Mouse (Mus musculus): ENCODE results near the gene Pcdh15. TPM values are rescaled to one million over a fixed set of nuclear protein-coding genes. Genes with fewer than 3 reads are reported as not detected.

Pcdh15 gene
- polyA plus RNA-seq (2014; fragmentation: Nextera tagmentation; extraction: Ambion mirVana) = 0.11 and 0.35 TPM in 2 replicates

- Histone ChIP-seq H3K9me3 (replicated peaks; ENCODE audit: control insufficient read depth, low read length) (no peaks in the 10 kb centered on the region), H3K9ac (ENCODE audit: low read depth, low read length) (no peak within 1 kb of the TSS), H3K36me3 (ENCODE audit: control insufficient read depth, insufficient read depth, low read length) (no peaks in the 10 kb centered on the region), H3K27ac (ENCODE audit: low read depth, low read length) (no peak within 1 kb of the TSS), H3K4me1 (ENCODE audit: control insufficient read depth, insufficient read depth, low read length) (0 out of 2 replicates have a peak, but pooled peaks cover 2% of the 10 kb centered on the region), H3K4me3 (ENCODE audit: low read depth, low read length) (peak within 1 kb of the TSS; percentile 61), H3K27me3 (ENCODE audit: control insufficient read depth, insufficient read depth, low read length) (peaks cover 57% of the 10 kb centered on the region), H3K4me2 (peak within 1 kb of the TSS; percentile 99)
- ATAC-seq (replicated peaks; ENCODE audit: insufficient number of reproducible peaks, low FRiP score, low TSS enrichment) = peak; percentile 37
- WGBS (ENCODE audit: insufficient replicate concordance) = under 1% methylated on average over 73 of the region's 79 CpGs
Measured at GRCm38 (mm10) chr10:73098966-73099845, at the start of gene Pcdh15. TSS of gene Pcdh15 (plus strand) at chr10:73099342.

- Histone ChIP-seq H3K9me3 (replicated peaks; ENCODE audit: control insufficient read depth, low read length) (no peaks in the 10 kb centered on the region), H3K27me3 (ENCODE audit: control insufficient read depth, insufficient read depth, low read length) (no peaks in the 10 kb centered on the region), H3K9ac (ENCODE audit: low read depth, low read length) (no peak overlapping the region), H3K4me1 (ENCODE audit: control insufficient read depth, insufficient read depth, low read length) (no peaks in the 10 kb centered on the region), H3K4me2 (no peak overlapping the region), H3K36me3 (ENCODE audit: control insufficient read depth, insufficient read depth, low read length) (no peaks in the 10 kb centered on the region), H3K4me3 (ENCODE audit: low read depth, low read length) (no peak overlapping the region), H3K27ac (ENCODE audit: low read depth, low read length) (no peak overlapping the region)
- no peak for ATAC-seq (replicated peaks; ENCODE audit: insufficient number of reproducible peaks, low FRiP score, low TSS enrichment)
- WGBS (ENCODE audit: insufficient replicate concordance) = 80% methylated on average over 6 of the region's 6 CpGs
Measured at GRCm38 (mm10) chr10:73052074-73052473, 47.1 kb upstream of the Pcdh15 start.

GRCm38 (mm10) chr10:73059726-73060230 lies 39.4 kb upstream of the Pcdh15 start:
- no peak for ATAC-seq (replicated peaks; ENCODE audit: insufficient number of reproducible peaks, low FRiP score, low TSS enrichment)
- Histone ChIP-seq H3K4me1 (ENCODE audit: control insufficient read depth, insufficient read depth, low read length) (no peaks in the 10 kb centered on the region), H3K27me3 (ENCODE audit: control insufficient read depth, insufficient read depth, low read length) (no peaks in the 10 kb centered on the region), H3K4me2 (no peak overlapping the region), H3K9me3 (replicated peaks; ENCODE audit: control insufficient read depth, low read length) (no peaks in the 10 kb centered on the region), H3K27ac (ENCODE audit: low read depth, low read length) (no peak overlapping the region), H3K36me3 (ENCODE audit: control insufficient read depth, insufficient read depth, low read length) (no peaks in the 10 kb centered on the region), H3K4me3 (ENCODE audit: low read depth, low read length) (no peak overlapping the region), H3K9ac (ENCODE audit: low read depth, low read length) (no peak overlapping the region)
- 78% methylated on average over 2 of the region's 2 CpGs for WGBS (ENCODE audit: insufficient replicate concordance)

- no peak for ATAC-seq (replicated peaks; ENCODE audit: insufficient number of reproducible peaks, low FRiP score, low TSS enrichment)
- Histone ChIP-seq H3K4me1 (ENCODE audit: control insufficient read depth, insufficient read depth, low read length) (no peaks in the 10 kb centered on the region), H3K9ac (ENCODE audit: low read depth, low read length) (no peak overlapping the region), H3K4me3 (ENCODE audit: low read depth, low read length) (no peak overlapping the region), H3K9me3 (replicated peaks; ENCODE audit: control insufficient read depth, low read length) (no peaks in the 10 kb centered on the region), H3K4me2 (no peak overlapping the region), H3K27ac (ENCODE audit: low read depth, low read length) (no peak overlapping the region), H3K27me3 (ENCODE audit: control insufficient read depth, insufficient read depth, low read length) (no peaks in the 10 kb centered on the region), H3K36me3 (ENCODE audit: control insufficient read depth, insufficient read depth, low read length) (no peaks in the 10 kb centered on the region)
- WGBS (ENCODE audit: insufficient replicate concordance) = 69% methylated on average over 5 of the region's 5 CpGs
Measured at GRCm38 (mm10) chr10:73086703-73087102, 12.4 kb upstream of the Pcdh15 start.

DNA sequence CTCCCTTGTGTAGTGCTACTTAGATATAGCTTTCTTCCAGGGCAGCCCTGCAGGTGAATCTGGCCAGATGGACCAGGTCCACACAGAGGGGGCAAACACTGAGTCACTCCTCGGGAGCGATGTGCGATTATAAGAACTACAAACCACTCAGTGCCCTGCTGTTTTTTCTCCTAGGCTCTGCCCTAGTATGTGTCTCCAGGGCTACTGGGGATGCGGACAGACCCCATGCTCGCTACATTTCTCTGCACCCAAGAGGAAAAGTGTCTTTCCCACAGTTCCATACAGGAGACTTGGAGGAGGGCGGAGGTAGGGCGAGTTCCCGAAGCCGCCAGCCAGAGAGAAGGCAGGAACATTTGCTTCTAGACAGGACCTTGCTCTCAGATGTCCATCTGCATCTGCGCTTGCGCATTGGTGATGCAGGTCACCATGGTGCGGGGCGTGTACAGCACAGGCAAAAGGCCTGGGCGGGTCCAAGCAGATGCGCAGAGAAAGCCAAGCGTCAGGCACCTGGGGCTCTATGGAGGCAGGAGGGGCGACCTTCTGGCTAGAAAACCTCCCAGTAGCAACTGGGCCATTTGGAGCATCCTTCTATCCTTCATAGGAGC lies 2.5 kb upstream of the Pcdh15 start:
- ATAC-seq (replicated peaks; ENCODE audit: insufficient number of reproducible peaks, low FRiP score, low TSS enrichment) = no peak
- no peak overlapping the region for H3K9ac ChIP-seq (ENCODE audit: low read depth, low read length)

DNA sequence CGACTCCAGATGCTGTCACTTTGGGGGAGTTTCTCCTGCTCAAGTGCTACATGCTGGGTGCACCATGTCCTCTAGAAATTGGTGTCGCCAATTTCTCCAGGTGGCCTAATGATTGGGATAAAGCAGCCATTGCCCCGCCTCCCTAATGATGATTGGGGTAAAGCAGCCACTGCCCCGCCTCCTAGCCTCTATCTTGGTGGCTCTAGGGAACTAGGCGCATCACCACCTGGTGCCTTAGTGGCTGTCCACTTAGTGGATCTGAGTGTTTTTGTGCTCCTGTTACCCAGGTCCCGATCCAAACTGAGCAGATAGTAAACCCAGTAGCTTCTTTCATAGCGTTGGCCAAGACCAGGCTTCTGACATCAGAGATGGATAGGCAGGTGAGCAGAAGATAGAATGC lies 2.0 kb upstream of the Pcdh15 start:
- WGBS (ENCODE audit: insufficient replicate concordance) = 5% methylated on average over 7 of the region's 7 CpGs
- Histone ChIP-seq H3K36me3 (ENCODE audit: control insufficient read depth, insufficient read depth, low read length) (no peaks in the 10 kb centered on the region), H3K4me1 (ENCODE audit: control insufficient read depth, insufficient read depth, low read length) (0 out of 2 replicates have a peak, but pooled peaks cover 2% of the 10 kb centered on the region), H3K4me2 (peak overlapping the region; percentile 60), H3K27me3 (ENCODE audit: control insufficient read depth, insufficient read depth, low read length) (peaks cover 53% of the 10 kb centered on the region), H3K27ac (ENCODE audit: low read depth, low read length) (no peak overlapping the region), H3K9me3 (replicated peaks; ENCODE audit: control insufficient read depth, low read length) (no peaks in the 10 kb centered on the region), H3K4me3 (ENCODE audit: low read depth, low read length) (peak overlapping the region; percentile 31), H3K9ac (ENCODE audit: low read depth, low read length) (no peak overlapping the region)
- no peak for ATAC-seq (replicated peaks; ENCODE audit: insufficient number of reproducible peaks, low FRiP score, low TSS enrichment)

More for the DNA sequence above, 2.5 kb upstream of the Pcdh15 start:
- H3K9me3 ChIP-seq (replicated peaks; ENCODE audit: control insufficient read depth, low read length) = no peaks in the 10 kb centered on the region
- peak overlapping the region; percentile 31 for H3K4me3 ChIP-seq (ENCODE audit: low read depth, low read length)
- H3K27me3 ChIP-seq (ENCODE audit: control insufficient read depth, insufficient read depth, low read length) = peaks cover 49% of the 10 kb centered on the region
- no peak overlapping the region for H3K27ac ChIP-seq (ENCODE audit: low read depth, low read length)
- H3K4me2 ChIP-seq = peak overlapping the region; percentile 60
- H3K36me3 ChIP-seq (ENCODE audit: control insufficient read depth, insufficient read depth, low read length) = no peaks in the 10 kb centered on the region
- under 1% methylated on average over 17 of the region's 17 CpGs for WGBS (ENCODE audit: insufficient replicate concordance)
- 0 out of 2 replicates have a peak, but pooled peaks cover 2% of the 10 kb centered on the region for H3K4me1 ChIP-seq (ENCODE audit: control insufficient read depth, insufficient read depth, low read length)

- peaks cover 54% of the 10 kb centered on the region for H3K27me3 ChIP-seq (ENCODE audit: control insufficient read depth, insufficient read depth, low read length)
- no peak overlapping the region for H3K4me3 ChIP-seq (ENCODE audit: low read depth, low read length)
- ATAC-seq (replicated peaks; ENCODE audit: insufficient number of reproducible peaks, low FRiP score, low TSS enrichment) = no peak
- H3K9me3 ChIP-seq (replicated peaks; ENCODE audit: control insufficient read depth, low read length) = no peaks in the 10 kb centered on the region
- H3K4me1 ChIP-seq (ENCODE audit: control insufficient read depth, insufficient read depth, low read length) = 0 out of 2 replicates have a peak, but pooled peaks cover 2% of the 10 kb centered on the region
- H3K4me2 ChIP-seq = peak overlapping the region; percentile 42
- WGBS (ENCODE audit: insufficient replicate concordance) = under 1% methylated on average over 17 of the region's 17 CpGs
- H3K36me3 ChIP-seq (ENCODE audit: control insufficient read depth, insufficient read depth, low read length) = no peaks in the 10 kb centered on the region
- H3K9ac ChIP-seq (ENCODE audit: low read depth, low read length) = no peak overlapping the region
- no peak overlapping the region for H3K27ac ChIP-seq (ENCODE audit: low read depth, low read length)
Measured at GRCm38 (mm10) chr10:73097979-73098378, 1.2 kb upstream of the Pcdh15 start.

GRCm38 (mm10) chr10:73099846-73100241 lies 702 bp downstream of the Pcdh15 start:
- H3K4me2 ChIP-seq = peak overlapping the region; percentile 99
- peak; percentile 67 for ATAC-seq (replicated peaks; ENCODE audit: insufficient number of reproducible peaks, low FRiP score, low TSS enrichment)
- H3K27me3 ChIP-seq (ENCODE audit: control insufficient read depth, insufficient read depth, low read length) = peaks cover 57% of the 10 kb centered on the region
- H3K36me3 ChIP-seq (ENCODE audit: control insufficient read depth, insufficient read depth, low read length) = no peaks in the 10 kb centered on the region
- H3K9me3 ChIP-seq (replicated peaks; ENCODE audit: control insufficient read depth, low read length) = no peaks in the 10 kb centered on the region
- no peak overlapping the region for H3K9ac ChIP-seq (ENCODE audit: low read depth, low read length)
- 0% methylated on average over 37 of the region's 37 CpGs for WGBS (ENCODE audit: insufficient replicate concordance)
- no peak overlapping the region for H3K27ac ChIP-seq (ENCODE audit: low read depth, low read length)
- H3K4me1 ChIP-seq (ENCODE audit: control insufficient read depth, insufficient read depth, low read length) = 0 out of 2 replicates have a peak, but pooled peaks cover 2% of the 10 kb centered on the region
- H3K4me3 ChIP-seq (ENCODE audit: low read depth, low read length) = peak overlapping the region; percentile 61
